Mouse (Mus musculus): ENCODE data around the gene Mrps22.

Mrps22 gene

DNA sequence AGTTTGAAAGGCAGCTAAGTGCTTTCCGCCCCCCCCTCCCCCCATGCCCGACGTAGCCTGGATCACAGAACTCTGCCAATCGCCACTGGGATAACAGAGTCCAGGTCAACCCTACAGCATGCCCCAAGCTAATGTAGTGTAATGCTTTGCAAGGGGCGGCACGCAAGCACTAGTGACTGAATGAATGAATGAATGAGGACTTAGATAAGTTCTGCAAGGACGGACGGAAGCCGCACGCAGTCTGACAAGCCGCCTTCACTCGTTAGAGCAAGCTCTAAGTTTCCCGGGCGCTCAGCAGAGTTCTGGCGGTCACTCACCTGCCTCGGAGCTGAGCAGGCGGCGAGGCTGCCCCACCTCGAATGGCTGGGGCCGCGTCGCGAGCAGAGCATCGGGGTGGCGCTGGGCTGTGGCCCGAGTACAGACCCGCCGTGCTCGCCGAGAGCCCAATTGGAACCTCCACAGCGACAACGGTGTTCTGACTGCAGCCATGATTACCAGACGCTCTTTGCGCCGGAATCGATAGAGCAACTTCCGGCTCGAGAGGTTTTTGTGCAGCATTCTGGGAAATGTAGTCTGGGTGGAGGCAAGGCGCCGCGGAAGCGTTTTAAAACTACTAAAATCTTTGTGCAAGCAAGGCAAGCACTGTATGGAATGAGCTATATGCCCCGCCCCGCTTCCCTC, at the start of gene Mrps22:
Gene Mrps22, minus strand, starts transcription at position 505 of the 681 bp plus-strand sequence.
- peak; percentile 33 for DNase-seq (ENCODE audit: extremely low read depth, low read depth, low spot score)

DNA sequence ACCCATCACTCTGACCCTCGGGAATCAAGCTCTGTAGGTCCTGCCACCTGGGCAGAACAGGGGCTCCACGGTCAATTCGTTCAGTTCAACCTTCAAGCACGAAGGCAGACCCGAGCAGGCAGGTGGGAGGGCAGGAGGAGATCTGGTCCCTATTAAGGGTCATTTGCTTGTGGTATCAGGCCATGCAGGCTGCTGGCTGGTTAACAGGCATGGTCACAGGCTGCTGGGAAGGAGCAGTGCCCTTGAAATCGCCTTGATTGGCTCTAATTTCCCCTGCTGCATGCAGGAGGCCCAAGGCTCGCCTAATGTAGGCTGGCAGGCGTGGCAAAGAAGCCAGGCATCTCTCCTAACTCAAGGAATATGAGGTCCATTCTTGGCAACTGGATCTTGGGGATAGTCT, 49.1 kb upstream of the Mrps22 start:
- no peak for DNase-seq (ENCODE audit: extremely low read depth, low read depth, low spot score)

DNA sequence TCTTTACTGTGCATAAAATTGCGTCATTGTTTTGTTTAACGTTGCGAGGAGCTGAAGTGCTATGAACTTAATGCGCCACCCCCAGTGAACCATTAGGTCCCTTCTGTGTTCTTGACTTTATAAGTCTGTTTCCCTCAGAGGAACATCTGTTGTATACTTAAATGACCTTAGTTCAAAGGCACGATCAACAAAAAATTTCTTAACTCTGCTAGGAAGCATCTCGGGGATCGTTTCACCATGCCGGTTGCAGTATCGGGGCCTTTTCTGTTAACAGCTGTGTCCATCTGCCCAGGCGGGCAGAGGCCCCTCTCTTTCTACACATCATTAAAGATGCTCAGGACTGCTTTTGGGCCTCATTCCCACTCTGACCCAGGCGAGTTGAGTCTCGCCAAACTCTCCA, 46.0 kb upstream of the Mrps22 start:
- no peak for DNase-seq (ENCODE audit: extremely low read depth, low read depth, low spot score)

DNA sequence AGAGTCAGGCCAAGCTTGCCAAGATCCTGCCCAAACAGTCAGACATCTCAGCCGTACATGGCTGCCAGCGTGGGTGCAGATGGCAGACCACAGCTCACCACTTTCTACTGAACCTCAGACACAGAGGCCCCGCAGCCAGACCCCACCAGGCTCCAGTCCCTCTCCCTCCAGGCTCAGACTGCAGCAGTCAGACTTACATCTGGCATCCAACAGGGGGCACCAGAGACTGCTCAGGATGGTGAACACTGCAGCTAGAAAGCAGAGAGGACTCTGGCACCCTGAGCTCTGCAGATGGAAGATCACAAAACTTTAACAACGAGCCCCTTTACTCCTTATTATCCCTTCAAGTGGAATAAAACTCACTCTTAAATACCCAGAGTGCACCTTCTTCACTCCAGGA, 44.3 kb upstream of the Mrps22 start:
- no peak for DNase-seq (ENCODE audit: extremely low read depth, low read depth, low spot score)

DNA sequence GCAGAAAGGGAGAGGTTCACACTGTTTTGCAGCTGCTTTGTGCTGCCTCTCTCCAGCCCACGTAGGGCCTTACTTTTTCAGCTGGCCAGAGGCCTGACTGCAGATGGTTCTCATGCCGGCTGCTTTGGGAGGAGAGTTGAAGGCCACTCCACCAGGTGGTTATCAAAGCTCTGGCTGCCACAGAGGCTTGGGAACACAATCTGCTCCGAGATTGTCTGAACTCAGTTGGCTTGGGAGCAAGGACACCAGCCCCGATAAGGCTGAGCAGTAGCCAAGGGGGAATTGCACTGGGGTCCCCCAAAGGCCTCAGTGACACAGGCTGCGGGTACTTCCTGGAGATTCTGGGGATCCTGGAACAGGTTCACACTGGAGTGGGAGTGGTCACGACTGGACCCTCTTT, 40.7 kb upstream of the Mrps22 start:
- no peak for DNase-seq (ENCODE audit: extremely low read depth, low read depth, low spot score)

DNA sequence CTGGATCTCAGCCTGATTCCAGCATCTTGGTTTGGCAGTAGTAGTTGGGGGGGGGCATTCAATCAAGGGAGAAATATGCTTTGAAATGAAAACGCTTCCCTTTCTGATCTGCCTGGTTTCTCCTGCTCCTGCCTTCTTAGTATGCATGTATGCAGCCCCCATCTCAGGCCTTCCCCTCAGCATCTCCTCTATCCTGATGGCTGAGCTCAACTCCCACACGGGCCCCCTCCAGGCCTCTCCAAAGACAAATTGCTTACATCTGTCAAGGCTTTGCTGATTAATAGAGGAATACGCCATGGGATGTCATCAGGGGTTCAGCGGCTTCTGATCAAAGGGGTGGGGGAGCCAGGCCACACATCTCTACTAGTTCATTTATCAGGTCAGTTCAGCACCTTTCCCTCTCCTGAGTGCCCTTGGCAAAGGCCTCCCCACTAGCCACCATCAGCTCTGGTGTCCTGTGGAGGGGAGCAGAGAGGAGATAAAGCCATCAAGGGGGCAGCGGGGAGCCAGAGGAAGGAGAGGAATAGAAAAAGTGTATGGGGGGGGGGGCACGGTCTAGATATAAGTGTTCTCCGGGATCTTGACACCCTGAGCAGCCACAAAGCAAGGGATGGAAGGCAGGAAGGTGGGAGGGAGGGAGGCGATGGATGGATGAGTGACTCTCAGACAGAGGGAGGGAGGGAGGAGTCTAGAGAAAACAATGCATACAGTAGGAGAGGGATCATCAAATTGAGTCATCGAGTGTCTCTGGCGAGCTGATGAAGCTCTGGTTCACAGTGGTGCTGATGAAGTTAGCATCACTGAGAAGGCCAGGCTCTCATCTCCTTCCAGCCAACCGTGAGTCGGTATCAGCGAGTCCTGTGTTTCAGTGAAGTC, 32.1 kb upstream of the Mrps22 start:
- DNase-seq (ENCODE audit: extremely low read depth, low read depth, low spot score) = no peak

DNA sequence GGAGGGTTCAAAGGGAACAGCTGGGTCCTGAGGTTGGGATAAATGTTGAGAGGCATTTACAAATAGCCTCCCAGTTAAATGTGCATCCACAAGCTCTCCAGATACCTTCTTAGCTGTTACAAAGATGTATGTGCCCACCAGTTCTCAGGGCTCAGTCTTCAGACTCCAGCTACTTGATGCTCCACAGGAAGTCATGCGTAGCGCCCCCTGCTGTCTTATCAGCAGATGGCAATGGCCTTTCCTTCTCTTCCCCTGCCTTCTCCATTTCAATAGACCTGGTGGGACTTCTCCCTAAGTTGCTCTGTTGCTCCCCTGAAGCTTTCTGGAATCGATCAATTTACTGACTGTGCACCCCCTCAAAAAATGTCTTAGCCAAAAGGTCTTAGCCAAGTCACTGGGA, 27.0 kb upstream of the Mrps22 start:
- DNase-seq (ENCODE audit: extremely low read depth, low read depth, low spot score) = no peak

DNA sequence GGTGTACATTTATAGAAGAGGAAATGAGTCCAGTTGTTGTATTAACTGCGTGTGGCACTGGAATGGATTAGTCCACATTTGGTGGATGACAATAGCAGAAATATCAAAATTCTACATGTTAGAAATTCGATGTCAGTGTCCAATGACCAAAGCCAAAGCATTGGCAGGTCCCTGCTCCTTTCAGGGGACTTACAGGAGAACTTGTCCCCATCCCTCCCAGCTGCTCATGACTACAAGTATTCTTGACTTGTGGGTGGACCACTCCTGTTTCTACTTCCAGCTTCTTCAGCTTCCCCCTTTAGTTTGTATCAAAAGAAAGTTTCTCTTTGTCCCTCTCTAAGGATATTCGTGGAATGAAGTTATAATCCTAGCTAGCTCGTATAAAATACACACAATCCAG, 3.4 kb upstream of the Mrps22 start:
- DNase-seq (ENCODE audit: extremely low read depth, low read depth, low spot score) = no peak

DNA sequence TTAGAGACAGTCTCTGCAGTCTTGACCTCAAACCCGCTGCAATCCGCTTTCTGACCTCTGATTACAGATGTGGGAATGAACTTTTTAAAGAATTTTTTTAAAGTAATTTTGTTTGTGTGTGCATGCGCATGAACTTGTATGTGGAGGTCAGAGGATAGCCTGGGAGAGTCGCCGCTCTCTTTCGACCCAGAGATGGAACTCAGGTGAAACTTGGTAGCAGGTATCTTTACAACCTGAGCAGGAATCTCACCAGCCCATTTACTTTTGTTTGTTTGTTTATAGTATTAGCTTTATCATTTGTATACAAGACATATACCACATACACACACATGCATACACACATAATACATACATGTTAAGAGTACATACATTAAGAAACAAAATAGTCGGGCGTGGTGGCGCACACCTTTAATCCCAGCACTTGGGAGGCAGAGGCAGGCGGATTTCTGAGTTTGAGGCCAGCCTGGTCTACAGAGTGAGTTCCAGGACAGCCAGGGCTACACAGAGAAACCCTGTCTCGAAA, 438 bp upstream of the Mrps22 start:
- no peak for DNase-seq (ENCODE audit: extremely low read depth, low read depth, low spot score)

DNA sequence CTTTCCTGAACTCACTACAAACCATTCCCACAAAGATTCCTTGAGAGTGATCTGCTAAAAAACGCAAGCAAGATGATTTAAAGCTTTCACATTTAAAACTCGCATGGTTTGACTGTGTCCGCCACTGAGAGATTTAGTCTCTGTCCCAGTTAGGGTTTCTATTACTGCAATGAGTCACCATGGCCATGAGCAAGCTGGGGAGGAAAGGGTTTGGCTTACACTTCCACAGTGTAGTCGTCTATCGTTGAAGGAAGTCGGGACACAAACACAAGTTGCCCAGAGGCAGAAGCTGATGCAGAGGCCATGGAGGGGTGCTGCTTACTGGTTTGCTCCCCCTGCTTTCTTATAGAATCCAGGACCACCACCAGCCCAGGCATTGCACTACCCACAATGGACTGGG, 1.4 kb downstream of the Mrps22 start:
- DNase-seq (ENCODE audit: extremely low read depth, low read depth, low spot score) = no peak

DNA sequence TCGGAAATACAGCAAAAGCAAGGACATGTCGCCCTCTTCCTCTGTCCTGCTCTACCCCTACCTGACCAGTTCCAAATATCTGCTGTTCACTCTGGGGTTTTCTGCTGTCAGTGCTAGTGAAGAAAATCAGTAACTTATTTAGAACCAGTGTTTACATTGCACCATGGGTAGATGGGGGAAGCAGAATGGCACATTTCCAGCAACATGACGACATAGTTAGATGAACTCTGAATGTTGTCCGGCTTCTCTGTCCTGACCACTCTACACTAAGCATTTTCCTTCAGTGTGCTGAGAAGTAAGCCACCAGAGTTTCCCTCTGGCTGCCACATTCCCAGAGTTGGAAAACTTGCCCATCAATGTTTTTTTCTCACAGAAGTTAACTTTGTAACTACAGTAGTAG, 17.6 kb downstream of the Mrps22 start:
- no peak for DNase-seq (ENCODE audit: extremely low read depth, low read depth, low spot score)

DNA sequence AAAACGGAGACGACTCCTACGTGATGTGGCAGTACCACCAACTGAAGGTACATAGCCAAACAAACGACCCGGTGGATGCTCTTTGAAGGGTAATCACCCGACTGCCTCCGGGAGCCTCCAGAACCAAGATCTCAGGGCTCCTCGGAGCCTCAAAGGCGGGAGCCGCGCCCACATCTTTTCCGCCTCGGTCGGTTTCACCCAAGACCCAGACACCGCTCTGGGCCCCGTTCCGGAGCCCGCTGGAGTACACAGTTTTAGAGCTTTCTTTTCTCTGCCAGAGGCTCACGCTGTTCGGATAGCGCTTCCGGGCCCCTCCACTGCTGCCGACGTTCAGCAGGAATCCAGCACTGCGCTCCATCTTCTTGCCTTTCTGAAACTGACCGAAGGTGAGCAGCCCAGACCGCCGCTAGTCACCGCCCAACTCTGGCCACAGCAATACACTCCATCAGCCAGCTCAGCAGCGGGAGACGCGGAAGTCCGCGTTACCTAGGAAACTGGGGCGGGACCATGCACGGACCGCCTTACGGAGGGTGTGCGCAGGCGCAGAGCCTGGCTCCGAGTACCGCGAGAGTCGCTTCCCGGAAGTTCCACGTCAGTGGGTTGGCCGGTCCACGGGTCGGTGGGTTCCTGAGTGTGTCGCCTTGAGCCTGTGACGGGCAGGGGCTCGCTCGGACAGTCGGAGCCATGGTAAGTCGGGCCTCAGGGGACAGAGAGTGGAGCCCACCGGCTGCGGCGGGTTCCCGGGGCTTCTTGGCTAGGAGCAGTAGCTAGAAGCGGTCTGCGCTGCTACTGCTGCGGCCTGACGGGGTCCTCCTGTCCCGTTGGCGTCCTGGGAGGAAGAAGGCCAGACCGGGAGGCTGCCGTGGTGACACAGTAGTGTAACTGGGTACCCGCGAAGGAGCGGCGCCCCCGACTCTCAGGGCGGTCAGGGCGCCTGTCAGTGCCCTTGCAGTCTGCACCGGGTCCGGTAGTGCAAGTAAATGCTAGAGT, 38.0 kb downstream of the Mrps22 start, which contains the start of gene Copb2:
Gene Copb2, plus strand, starts transcription at position 585 of the 990 bp plus-strand sequence.
- DNase-seq (ENCODE audit: extremely low read depth, low read depth, low spot score) = no peak

DNA sequence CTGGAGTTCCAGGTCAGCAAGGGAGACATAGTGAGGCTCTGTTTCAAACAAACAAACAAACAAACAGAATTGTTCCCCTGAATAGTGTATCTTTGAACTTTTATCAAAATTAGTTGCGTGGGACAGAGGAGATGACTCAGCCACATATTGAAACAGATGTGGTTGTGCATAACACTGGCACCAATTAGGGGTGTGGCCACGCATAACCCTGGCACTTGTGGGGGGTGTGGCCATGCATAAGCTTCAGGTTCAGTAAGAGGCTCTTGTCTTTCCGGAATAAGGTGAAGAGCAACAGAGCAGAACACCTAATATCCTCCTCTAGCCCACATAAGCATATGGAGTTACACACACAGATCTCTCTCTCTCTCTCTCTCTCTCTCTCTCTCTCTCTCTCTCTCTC, 57.4 kb downstream of the Mrps22 start:
- DNase-seq (ENCODE audit: extremely low read depth, low read depth, low spot score) = no peak

Data from fat pad, adult 2 months (tissue).